Mouse (Mus musculus) cerebellum, postnatal 10 days (tissue): ENCODE data around the gene Snap25.
A peak's percentile ranks its signal among the peaks of the same experiment; 100 is the strongest.

Source experiments
- DNase-seq, 2 experiments: peaks; one replicate each; pipeline ENCODE4 v3.0.0; 2021; ENCODE audit warnings: mixed read lengths in 2 of 2

Gene Snap25

GRCm38 (mm10) chr2:136713299-136713758 is at the start of gene Snap25:
Snap25 (plus strand) TSS chr2:136713453.
- peak; percentile 96 for DNase-seq

- no peak for DNase-seq
These were observed 46.3 kb upstream of the Snap25 start for GRCm38 (mm10) chr2:136666951-136667350.

GRCm38 (mm10) chr2:136669183-136669582 is 44.1 kb upstream of the Snap25 start:
- peak; percentile 63 to 76 for DNase-seq

- DNase-seq = no peak
These were observed 43.6 kb upstream of the Snap25 start for GRCm38 (mm10) chr2:136669665-136670064.

GRCm38 (mm10) chr2:136670539-136671271 is 42.5 kb upstream of the Snap25 start:
- DNase-seq = peak; percentile 89 to 91

GRCm38 (mm10) chr2:136674077-136674757 is 39.0 kb upstream of the Snap25 start:
- peak; percentile 77 to 87 for DNase-seq

- DNase-seq = no peak
These were observed 37.1 kb upstream of the Snap25 start for GRCm38 (mm10) chr2:136676196-136676595.

- no peak for DNase-seq
These were observed 36.3 kb upstream of the Snap25 start for GRCm38 (mm10) chr2:136676918-136677445.

- peak; percentile 75 to 76 for DNase-seq
These were observed 34.7 kb upstream of the Snap25 start for GRCm38 (mm10) chr2:136678321-136679161.

GRCm38 (mm10) chr2:136679280-136680221 is 33.7 kb upstream of the Snap25 start:
- peak; percentile 73 to 80 for DNase-seq

- no peak for DNase-seq
These were observed 30.9 kb upstream of the Snap25 start for GRCm38 (mm10) chr2:136682146-136682860.

GRCm38 (mm10) chr2:136686195-136686594 is 27.1 kb upstream of the Snap25 start:
- DNase-seq = peak; percentile 94 to 97

- DNase-seq = peak; percentile 43 to 63
These were observed 25.9 kb upstream of the Snap25 start for GRCm38 (mm10) chr2:136687316-136687715.

- DNase-seq = peak; percentile 82 to 89
These were observed 23.8 kb upstream of the Snap25 start for GRCm38 (mm10) chr2:136689476-136689875.

- DNase-seq = peak in 1 of 2 experiments; percentile 19
These were observed 21.6 kb upstream of the Snap25 start for GRCm38 (mm10) chr2:136691681-136692080.

- peak; percentile 53 to 67 for DNase-seq
These were observed 13.6 kb upstream of the Snap25 start for GRCm38 (mm10) chr2:136699429-136700227.

- peak; percentile 74 for DNase-seq
These were observed 9.9 kb upstream of the Snap25 start for GRCm38 (mm10) chr2:136703376-136703775.

GRCm38 (mm10) chr2:136711155-136711554 is 2.1 kb upstream of the Snap25 start:
- no peak for DNase-seq

GRCm38 (mm10) chr2:136711746-136712440 is 1.4 kb upstream of the Snap25 start:
- peak; percentile 52 for DNase-seq
